Mouse (Mus musculus): Measurements from ENCODE around the gene Sgms1.

DNA sequence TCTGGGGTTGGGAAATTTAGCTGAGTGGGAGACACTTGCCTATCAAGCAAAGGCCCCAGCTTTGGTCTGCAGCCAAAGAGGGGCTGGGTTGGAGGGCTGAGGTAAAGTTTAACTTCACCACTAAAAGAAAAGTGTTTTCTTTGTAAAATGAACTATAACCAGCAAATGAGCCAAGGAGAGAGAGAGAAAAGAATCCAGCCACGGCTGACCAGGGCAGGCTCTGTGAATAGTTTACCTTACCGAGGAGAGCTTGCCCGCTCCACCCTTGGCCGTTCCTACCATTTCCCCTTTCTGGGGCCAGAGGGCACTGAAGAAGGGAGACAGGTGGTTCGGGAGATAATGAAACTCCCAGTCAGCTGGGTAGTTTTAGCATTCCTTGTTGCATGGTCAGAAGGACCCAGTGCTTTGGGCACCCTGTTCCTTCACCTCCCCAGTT is 209.5 kb downstream of the Sgms1 start:
- TF ChIP-seq CTCF (IDR thresholded peaks at IDR 0.05; ENCODE audit: insufficient read depth, low read length) (no peak), POLR2A (IDR thresholded peaks at IDR 0.05; ENCODE audit: borderline replicate concordance, extremely low read depth, low read depth, low read length) (no peak)

Data from lung, adult 2 months (tissue).